Mouse (Mus musculus) kidney, adult 11 months (tissue): ENCODE data around the gene Col4a2.

Experiments
- DNase-seq: peaks from one replicate; pipeline ENCODE4 v3.0.0; 2022

The Col4a2 gene

DNA sequence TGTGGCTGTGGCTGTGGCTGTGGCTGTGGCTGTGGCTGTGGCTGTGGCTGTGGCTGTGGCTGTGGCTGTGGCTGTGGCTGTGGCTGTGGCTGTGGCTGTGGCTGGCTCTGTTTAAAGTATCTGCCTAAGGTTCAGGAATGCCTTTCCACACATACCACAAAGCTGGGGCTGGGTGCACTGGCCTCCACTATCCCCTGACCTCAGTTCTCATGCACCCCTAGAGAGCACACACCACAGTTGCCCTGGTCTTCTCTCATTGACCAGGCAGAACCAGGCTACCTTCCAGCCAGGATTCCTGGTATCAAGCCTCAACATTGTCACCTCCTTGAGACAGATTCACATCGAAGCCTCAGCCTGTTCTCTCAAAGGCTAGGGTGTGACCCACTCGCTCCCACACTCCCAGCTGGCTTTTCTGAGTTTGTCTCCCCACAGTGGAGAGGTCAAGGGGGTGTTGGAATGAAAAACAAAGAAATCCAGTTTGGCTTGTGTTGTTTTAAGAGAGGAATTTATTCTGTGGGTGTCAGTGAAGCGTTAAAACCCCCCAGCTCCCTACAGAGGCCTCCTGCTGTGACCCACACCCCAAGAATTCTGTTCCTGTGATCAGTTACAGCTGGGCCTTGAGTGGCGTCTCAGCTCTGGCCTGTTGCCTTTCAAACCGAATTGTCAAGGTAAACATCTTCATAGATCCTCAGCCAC lies 15.3 kb downstream of the Col4a2 start:
- no peak for DNase-seq

DNA sequence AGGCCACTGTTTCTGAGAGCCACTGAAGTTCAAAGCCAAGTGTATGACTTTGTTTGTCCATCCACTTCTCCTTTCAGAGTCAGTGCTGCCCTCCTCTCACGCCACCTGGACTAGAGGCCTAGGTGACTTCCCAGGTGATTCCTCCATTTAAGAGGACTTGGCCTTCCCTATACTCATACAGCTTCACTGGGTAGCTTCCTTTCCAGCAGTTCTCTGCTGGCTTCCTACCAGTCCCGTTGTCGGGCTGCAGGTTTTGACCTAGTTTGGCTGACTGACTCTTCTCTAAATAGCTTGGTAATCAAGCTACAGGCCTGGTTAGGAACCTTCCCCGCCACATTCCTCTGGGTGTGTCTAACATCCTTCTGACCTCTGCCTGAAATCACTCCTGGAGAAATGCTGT lies 19.0 kb downstream of the Col4a2 start:
- DNase-seq: peak; percentile 42

DNA sequence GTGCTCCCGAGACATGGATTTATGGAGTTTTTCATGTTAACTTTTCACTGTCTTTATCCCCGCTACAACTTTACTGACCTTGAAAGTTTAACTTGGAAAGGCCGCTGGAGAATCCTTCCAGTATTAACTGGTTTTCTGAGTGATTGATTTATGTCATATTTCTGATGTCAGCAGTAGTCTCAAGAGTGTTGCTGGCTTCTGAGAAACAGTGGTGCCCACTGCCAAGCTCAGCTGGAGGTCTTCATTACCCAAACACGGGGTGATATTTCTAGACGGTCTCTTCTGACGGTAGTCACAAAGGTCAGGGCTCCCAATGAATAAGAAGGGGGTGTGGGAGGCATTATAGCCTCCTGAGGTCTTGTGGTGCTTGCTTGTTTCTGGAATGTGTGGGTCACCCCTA lies 21.1 kb downstream of the Col4a2 start:
- no peak for DNase-seq

DNA sequence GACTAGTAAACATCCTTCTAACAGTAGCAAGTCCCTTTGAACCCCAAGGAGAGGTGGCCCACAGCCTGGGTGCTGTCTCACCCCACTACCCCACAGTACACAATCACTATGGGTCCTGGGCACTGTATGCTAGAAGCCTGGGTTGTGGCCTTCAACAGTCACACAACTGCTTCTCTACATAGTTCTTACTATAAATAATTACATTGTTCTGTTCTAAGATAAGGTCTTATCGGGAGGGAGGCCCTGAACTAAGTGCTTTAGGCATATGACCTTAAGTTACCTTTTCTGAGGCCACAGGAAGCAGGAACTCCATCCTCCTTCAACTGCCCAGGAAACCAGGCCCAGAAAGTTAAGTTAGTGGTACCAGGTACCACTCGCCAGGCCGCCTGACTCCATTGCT lies 21.9 kb downstream of the Col4a2 start:
- no peak for DNase-seq

DNA sequence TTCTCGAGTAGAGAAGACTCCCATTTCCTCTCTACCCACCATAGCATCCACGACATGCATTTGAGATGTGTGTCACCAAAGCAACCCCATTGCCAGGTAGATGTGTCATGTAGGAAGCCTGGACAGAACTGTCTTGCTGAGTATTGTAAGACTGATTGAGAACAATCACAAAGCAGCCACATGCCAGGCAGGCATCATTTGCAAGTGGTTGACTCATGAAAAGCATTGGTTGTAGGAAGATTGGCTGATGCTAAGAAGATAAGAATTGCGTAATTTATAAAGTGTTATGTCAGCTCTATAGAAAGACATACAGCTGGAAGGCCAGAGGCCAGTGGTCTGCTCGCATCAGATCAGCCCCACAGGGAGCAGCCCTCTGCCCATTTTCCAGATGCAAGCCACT lies 22.6 kb downstream of the Col4a2 start:
- DNase-seq: no peak

DNA sequence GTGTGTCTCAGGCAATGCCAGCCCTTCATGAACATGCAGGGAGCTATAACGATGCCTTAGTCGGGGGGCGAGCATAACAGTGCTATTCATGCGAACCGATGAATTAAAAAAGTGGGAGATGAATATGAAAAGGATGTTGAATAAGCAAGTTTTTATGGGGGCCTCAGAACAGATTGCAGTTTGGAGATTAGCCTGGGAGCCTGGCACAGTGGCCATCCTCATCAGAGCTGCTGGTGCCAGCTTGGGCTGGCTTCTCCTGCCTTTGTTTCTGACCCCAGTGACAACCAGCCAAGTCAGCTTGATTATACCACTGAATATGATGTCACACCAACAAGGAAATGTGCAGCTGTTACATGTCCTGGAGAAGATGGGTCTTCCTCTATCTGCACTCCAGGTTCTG lies 23.7 kb downstream of the Col4a2 start:
- DNase-seq: no peak

DNA sequence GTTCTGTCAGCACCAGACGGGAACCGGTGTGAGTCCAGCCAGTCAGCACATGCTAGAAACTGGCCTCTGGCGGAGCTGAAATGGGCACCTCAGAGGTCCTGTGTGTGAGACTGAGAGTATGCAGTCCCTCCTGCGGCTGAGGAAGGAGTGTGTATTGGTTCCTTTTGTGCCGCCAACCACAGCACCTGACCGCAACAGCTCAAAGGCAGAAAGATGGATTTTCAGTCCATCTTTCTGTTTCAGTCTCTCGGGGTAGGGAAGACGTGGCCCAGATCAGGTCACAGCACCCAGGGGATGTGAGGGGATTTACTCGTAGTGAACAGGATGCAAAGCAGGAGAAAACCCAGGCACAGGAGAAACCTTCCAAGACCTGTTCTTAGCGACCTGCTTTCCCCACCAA lies 25.0 kb downstream of the Col4a2 start:
- DNase-seq: no peak

DNA sequence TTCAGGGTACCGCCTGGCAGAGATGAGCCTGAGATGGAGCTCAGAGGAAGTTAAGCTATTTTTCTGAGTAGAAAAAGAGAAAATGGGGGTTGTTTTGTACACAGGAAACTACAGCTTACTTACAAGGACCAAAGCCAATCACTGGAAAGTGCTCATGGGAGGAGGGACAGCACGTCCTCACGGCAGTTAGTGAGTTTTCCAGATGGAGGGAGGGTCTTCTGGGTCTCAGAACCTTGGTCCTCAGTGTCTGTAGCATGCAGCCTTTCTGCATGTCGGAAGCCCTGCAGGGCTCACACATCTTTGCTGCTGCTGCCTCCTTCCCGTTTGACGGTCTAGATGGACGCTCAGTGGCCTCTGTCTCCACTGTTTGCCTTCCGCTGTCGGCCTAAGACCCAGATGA lies 25.9 kb downstream of the Col4a2 start:
- no peak for DNase-seq

DNA sequence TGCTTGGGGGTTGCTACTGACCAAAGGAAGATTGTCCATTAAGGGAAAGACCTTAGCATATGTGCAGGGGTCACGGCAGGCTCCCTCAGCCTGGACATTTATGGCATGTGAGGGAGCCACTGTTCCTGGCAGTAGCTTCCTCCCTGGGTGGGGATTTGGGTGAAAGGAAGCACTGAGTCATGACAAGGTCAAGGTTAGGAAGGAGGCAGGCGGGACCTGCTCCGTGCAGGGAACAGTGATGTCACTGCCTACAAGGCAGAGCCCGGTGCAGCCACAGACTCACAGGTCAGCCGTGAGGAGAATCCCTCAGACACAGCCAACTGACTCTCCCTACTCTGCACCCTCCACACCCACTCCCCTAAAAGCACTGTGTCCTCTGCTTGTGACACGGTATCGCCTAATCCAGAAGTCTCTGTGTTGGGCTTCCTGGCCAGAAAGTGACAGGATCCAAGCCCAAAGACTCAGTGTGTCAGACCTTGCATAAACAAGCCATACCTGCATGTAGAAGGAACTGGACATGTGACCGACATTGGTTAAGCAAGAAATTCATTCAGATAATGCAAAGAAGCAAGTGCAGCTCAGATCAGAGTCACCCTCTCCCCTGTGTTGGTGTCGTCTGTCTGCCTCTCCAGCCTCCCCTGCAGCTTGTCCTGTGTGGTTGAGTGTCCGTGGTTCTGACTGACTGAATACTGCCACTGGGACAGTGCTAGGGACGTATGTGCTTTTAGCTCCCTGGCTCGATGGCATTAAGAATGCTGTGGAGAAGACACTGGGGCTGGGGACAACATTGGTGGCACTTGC lies 27.9 kb downstream of the Col4a2 start:
- peak; percentile 66 for DNase-seq

DNA sequence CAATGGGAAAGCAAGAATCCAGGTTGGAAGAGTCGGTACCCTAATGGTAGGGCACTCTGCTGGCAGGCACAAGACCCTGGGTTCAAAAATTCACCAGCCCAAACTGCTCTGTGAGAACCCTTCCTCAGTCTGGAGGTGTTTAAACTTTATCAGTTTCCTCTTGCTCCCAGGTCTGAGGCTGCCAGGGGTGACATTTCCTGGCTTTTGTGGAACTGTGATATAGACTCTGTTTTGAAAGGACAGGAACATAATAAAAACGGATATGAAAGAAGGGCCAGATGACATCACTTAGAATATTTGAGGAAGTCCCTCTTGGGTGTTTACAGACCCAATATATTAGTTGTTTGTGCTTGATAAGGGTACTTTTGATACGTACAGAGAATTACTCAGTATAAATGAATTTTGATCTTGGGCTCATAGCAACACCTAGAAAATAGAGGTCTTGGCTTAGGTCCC lies 28.5 kb downstream of the Col4a2 start:
- no peak for DNase-seq

DNA sequence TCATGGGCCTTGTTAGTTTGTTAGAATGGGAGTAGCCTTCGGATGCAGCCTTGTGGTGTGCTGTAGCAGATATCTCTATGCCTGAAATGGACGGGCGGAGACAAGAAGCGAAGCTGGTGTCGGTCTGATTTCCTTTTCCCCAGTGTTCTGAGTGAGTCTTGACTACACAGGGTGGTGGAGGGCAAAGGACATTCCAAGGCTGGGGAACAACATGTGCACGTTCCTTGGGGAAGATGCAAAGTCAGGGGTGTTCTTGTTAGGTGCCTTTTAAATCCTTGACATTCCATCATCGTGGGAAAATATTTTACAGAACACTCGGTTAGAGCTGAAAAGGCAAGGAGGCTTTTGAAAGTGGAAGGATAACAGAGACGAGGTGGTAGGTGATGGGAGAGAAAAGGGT lies 31.9 kb downstream of the Col4a2 start:
- DNase-seq: no peak

DNA sequence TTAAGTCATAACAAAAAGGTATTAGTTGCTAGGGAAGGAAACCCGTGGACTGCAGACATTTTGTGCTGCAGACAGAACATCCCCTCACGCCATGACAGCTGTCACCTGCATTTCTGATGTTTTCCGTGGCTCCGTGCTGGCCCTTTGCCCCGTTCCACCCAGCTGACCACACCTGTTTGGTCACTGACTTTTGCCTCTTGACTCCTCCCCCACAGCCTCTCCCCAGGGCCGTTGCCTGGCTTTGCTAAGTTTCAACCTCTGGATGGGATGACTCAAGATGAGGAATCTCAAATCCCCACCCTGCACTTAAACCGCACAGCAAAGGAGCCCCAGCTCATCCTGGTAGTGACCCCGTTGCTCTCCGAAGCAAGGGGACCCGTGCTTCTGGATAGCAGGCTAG lies 33.6 kb downstream of the Col4a2 start:
- DNase-seq: no peak

DNA sequence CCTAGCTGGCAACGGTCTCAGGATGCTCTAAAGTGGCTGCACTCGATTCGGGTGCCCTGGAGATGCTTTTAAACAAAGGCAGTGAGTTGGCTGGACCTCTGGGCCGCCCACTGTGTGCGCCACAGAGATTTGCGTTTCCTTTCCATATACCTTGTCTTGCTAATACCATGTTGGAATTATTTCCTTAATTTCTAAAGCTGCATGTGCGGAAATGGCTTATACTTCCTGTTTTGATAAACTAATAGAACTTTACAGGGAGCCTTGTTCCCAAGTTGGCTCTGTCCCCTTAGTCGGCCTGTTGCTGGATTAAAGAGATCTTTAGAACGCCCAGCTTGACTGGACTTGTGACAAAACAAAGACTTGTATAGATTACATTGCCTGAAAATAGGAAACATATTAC lies 35.1 kb downstream of the Col4a2 start:
- DNase-seq: no peak

DNA sequence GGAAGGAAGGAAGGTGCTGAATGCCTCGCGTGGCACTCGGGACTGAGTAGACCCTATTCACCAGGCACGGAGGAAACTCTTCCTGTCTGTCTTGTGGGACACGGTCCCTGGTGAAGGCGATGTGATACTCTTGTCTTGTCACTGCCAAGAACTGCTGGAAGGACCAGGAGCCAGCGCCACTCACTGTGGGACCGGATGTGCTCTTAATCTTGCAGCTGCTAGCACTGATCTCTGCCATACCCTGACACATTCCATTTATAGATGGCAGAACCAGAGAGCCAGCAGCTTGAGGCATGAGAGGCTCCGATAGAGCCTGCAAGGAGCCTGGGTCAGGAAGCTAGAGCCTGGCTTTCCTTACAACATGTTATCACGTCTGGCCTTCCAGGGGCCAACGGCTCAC lies 36.0 kb downstream of the Col4a2 start:
- DNase-seq: no peak

DNA sequence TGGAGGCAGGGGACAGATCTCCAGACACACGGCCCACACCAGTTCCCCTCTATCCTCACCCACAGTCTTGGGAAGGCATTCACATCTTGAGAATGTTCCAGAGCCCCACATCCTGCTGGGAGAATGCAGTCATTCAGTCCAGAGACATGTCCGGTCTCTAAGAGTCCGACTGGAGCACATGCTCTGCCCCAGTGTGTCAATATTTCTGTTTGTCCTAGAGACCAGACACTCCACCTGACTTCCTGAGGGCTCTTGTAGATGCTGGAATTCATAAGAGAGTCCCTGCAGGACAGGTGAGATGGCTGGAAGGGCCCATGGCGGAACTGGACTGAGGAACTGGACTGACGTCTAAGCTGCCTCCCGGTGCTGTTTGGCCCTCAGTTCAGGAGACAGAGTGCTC lies 38.8 kb downstream of the Col4a2 start:
- no peak for DNase-seq

DNA sequence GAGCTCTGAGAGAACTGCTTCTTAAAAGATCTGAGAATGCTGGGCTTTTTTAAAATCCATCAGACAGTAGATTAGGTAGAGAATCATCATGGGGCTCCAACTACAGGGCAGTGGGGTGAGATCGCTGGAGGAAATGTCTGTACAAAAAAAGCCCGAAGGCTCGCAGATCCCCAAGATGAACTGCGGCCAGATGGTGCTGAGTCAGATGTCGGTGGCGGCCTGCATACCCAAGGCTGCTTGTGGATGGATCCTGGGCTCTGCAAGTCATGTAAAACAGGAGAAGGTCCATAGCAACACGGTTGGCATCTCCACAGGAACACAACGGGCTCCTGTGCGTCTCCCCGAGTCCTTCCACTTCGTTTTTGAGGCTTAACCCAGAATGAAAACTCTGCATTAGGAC lies 39.9 kb downstream of the Col4a2 start:
- DNase-seq: no peak

DNA sequence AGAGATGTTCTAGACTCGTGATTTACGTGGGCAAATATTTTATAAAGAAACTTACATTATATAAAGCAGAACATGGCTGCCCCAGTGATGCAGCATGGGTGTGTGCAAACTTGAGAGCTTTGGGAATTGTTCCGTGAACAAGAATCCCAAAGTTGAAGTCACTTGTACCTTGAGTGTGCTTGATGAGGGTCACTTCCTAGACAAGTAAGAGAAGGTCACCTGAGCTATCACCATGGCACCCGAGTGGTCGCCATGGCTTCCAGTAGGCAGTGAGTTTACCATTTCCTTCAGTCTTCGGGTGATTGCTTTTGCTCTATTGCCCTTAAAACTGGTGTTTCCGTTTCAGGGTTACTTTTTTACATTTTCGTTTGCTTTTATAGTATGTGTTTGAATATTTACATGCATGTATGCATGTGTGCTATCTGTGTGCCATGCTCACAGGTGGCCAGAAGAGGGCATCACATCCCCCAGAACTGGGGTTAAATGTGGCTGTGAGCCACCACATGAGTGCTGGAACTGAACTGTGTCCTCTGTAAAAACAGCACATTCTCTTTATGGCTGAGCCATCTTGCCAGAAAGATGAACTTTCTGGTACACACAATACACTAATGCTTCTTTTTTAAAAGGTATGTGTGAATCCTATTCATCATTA lies 42.3 kb downstream of the Col4a2 start:
- no peak for DNase-seq

DNA sequence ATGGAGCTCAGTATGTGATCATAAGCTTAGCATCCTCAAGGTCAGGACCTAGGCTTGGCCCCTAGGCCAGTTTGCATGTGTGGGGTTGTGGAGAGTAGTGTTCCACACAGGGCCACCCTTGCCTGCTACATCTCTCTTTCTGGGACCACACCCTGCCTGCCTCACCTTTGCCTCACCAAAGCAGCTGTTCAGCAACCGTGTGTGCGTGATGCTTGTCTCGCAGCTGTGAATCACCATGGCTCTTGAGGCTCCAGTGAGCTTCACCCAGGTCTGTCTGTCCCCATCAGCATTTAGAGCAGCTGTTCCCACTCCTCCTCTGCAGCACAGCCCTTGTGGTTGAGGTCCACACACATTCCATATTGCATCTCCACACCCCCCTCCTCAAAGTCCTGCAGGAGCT lies 43.3 kb downstream of the Col4a2 start:
- no peak for DNase-seq

DNA sequence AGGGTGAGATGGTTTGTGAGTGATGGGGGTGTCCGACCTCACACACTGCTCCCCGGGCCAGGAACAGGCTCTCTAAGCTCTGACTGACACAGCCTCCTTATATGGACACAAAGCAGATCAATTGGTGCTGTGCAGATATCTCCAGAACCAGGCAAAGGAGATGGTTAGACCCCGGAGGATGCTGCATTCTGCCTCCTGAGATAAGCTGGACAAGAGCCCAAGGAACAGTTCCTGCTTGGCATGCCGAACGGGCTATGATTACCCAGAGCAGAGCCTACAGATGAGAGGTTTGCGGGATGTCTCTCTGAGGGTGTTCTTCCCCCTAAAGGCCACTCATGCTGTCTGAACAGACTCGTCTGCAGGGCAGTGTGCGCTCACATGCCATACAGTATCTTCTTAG lies 44.2 kb downstream of the Col4a2 start:
- no peak for DNase-seq

DNA sequence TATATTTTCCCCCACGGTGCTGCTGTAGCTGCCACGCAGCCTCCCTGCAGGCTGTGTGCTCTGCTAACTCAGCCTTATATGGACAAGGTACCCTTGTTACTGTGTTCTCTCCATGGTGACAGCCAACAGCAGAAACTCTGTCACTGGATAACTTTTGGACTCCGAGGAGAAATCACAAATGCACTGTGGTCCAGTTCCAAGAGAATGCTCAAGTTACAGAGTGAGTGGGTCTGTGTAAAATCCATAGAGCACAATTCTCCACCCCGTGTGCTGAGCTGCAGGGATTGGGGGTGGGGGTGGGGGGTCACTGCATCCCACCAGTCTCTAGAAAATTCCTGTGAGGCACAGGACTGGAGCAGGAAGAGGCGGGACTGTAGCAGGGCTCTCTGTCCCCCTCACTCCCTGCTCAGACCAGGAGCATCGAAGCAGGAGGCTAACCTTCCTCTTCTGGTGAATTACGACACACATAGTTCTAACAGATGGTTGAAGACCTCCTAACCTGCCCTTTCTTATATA lies 45.4 kb downstream of the Col4a2 start:
- no peak for DNase-seq

DNA sequence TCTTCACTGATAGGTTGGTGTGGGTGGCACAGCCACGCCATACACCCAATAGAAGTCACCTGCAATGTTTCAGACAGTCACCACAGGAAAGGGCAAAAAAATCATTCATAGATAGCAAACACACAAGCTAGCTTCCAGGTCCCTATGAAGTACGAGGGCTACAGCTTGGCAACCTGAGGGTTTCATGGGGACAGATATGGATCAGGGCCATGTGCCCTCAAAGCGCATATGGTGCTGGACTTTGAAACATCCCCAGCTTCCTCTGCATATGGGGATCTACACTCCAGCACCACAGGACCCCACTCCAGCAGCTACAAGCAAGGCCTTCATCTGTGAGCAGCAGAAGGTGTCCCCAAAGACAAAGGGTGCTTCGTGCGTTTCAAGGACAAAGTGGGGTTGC lies 47.2 kb downstream of the Col4a2 start:
- no peak for DNase-seq

DNA sequence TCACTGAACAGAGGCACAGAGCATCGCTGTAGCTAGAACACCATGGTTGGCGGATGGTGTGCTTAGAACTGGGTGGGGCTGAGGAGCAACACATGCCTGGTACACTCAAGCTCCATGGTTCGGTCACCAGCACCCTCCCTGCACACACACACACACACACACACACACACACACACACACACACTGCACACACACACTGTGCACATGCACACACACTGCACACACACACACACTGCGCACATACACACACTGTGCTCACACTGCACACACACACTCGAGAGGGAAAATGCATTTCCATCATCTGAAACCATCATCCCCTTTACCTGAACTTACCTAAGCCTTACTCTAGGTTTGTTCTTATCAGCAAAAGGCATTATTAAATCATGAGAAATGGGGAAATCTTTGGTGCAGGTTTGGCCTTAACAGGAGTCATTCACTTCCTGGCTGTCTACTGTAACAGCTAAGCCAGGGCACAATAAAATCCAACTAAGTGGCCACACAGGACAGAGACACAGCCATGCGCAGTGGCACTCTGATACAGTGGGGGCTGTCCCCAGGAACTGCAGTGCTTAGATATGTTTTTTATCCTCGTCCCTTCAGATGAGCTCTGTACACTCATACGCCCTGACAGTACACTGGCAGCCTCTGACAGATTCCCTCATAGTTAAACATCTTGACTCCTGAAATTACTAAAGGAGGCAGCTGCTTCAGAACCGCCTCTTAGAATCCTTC lies 49.1 kb downstream of the Col4a2 start:
- DNase-seq: no peak
